Mouse (Mus musculus) liver, embryonic 14.5 days (tissue): ENCODE measurements around the gene Chaf1b.

Experiments used
- CTCF ChIP-seq: IDR thresholded peaks from 2 replicates; pipeline ENCODE4 v1.5.1; 2016; ENCODE audit warnings: antibody characterized with exemption, low read depth, control low read depth
- EP300 ChIP-seq: IDR thresholded peaks from 2 replicates; pipeline ENCODE4 v1.6.1; 2016; ENCODE audit warnings: antibody characterized with exemption, low read depth

GRCm38 (mm10) chr16:93910735-93911665, 27.3 kb downstream of the Chaf1b start:
- no peak for TF ChIP-seq CTCF
- TF ChIP-seq EP300, result no peak
